Mouse (Mus musculus): ENCODE measurements around the gene Plekhh3.

Gene Plekhh3

DNA sequence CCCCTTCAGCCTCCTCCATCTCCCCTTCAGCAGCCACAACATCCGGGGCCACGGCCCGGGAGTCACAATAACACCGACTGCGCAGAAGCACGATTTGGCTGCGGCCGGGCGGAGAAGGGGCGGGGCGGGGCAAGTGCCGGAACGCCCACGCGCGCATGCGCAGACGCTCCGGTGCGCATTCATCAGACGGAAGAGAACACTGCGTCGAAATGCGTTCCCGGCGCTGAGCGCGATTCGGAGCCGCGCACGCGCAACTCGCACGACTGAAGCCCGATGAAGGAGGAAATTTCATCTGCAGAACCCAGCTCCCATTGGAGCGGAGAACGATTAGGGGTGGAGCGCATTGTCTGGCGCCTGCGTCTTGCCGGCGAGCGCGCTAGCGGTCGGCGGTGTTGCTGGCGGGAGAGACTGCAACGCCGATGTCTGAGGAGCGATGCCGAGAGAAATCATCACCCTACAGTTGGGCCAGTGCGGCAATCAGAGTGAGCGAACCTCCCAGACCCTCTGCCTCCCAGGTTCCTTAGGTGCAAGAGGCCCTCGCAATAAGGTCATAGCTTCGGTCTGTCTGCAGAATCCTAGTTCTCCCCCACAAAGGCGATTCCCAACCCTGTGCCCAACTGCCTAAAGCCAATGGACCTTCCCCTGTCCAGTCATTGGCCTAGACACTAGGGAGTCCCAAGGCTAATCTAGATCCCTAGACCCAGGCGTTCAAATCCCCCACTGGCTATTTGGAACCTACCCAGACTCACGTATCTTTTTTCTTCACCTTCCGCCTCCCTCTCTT is 51.2 kb downstream of the Plekhh3 start, which contains the start of the genes Retreg3 and Tubg1:
TSS of gene Retreg3 (minus strand) at position 133 of the 784 bp plus-strand sequence.
TSS of gene Tubg1 (plus strand) at position 178 of the 784 bp plus-strand sequence.
- DNase-seq (ENCODE audit: low spot score) = peak; percentile 98

GRCm38 (mm10) chr11:101119131-101119760 is 51.9 kb downstream of the Plekhh3 start:
- no peak for DNase-seq (ENCODE audit: low spot score)

GRCm38 (mm10) chr11:101118105-101118504 is 53.0 kb downstream of the Plekhh3 start:
- no peak for DNase-seq (ENCODE audit: low spot score)

GRCm38 (mm10) chr11:101115564-101115963 is 55.6 kb downstream of the Plekhh3 start:
- DNase-seq (ENCODE audit: low spot score) = no peak
